Mouse (Mus musculus) MEL (cell line): ENCODE results near the gene Hmg20b. TPM values are rescaled to one million over a fixed set of nuclear protein-coding genes. Genes with fewer than 3 reads are reported as not detected.

Experiments
- DNase-seq: peaks from one replicate; pipeline ENCODE4 v3.0.0; 2011; ENCODE audit warnings: low read depth, low spot score
- H3K27ac ChIP-seq: 2 replicates; pipeline ENCODE4 v1.5.1; 2012; ENCODE audit warnings: low read depth, mild to moderate bottlenecking, control low read depth, low read length, moderate library complexity; ENCODE audit not compliant: control insufficient read depth
- H3K27me3 ChIP-seq, 2 experiments: fragments of 150-350 bp in 1 of 2; sonication (generic) in 1 of 2; 2 replicates each; pipeline ENCODE4 v1.6.1; 2012; ENCODE audit warnings: low read length in 2 of 2, mild to moderate bottlenecking in 2 of 2, improper control_type of control experiment in 1 of 2, moderate library complexity in 1 of 2; ENCODE audit not compliant: insufficient read depth in 2 of 2, control insufficient read depth in 1 of 2
- H3K36me3 ChIP-seq, 2 experiments: 2 replicates each; pipeline ENCODE4 v1.6.1; 2012 to 2014; ENCODE audit warnings: low read length in 2 of 2, improper control_type of control experiment in 1 of 2, inconsistent platforms in 1 of 2, mild to moderate bottlenecking in 1 of 2; ENCODE audit not compliant: insufficient read depth in 2 of 2, control insufficient read depth in 1 of 2
- H3K4me1 ChIP-seq, 2 experiments: fragments of 150-350 bp in 1 of 2; sonication (generic) in 1 of 2; 2 replicates each; pipeline ENCODE4 v1.6.1; 2012; ENCODE audit warnings: low read length in 2 of 2, improper control_type of control experiment in 1 of 2, mild to moderate bottlenecking in 1 of 2; ENCODE audit not compliant: insufficient read depth in 2 of 2, control insufficient read depth in 1 of 2
- H3K4me3 ChIP-seq, 2 experiments: fragments of 150-350 bp in 1 of 2; sonication (generic) in 1 of 2; 2 replicates each; pipeline ENCODE4 v1.5.1; 2012; ENCODE audit warnings: low read depth in 2 of 2, low read length in 2 of 2, mild to moderate bottlenecking in 2 of 2, moderate library complexity in 2 of 2, control low read depth in 1 of 2, improper control_type of control experiment in 1 of 2; ENCODE audit not compliant: control insufficient read depth in 1 of 2, insufficient read depth in 1 of 2
- H3K79me2 ChIP-seq: 2 replicates; pipeline ENCODE4 v1.6.1; 2012; ENCODE audit warnings: mild to moderate bottlenecking, low read length, moderate library complexity; ENCODE audit not compliant: control insufficient read depth, poor library complexity, insufficient read depth
- H3K9ac ChIP-seq: 2 replicates; pipeline ENCODE4 v1.6.1; 2012; ENCODE audit warnings: low read depth, mild to moderate bottlenecking, control low read depth, low read length, moderate library complexity; ENCODE audit not compliant: control insufficient read depth, poor library complexity, severe bottlenecking
- H3K9me3 ChIP-seq: fragments of 150-350 bp; sonication (generic); replicated peaks from 2 replicates; pipeline ENCODE4 v1.6.1; 2012; ENCODE audit warnings: mild to moderate bottlenecking, low read length, improper control_type of control experiment, moderate library complexity; ENCODE audit not compliant: insufficient read depth
- BHLHE40 ChIP-seq: IDR thresholded peaks from 2 replicates; pipeline ENCODE4 v1.6.1; 2012; ENCODE audit warnings: low read depth, mild to moderate bottlenecking, inconsistent platforms, low read length, improper control_type of control experiment, borderline replicate concordance
- CHD2 ChIP-seq: IDR thresholded peaks from 2 replicates; pipeline ENCODE4 v1.6.1; 2011; ENCODE audit warnings: low read length, improper control_type of control experiment
- CTCF ChIP-seq, 3 experiments: IDR thresholded peaks in 2 of 3; conservative IDR thresholded peaks in 1 of 3; 2 replicates each; pipeline ENCODE4 v1.5.1; 2011 to 2012; ENCODE audit warnings: low read length in 3 of 3, low read depth in 2 of 3, mild to moderate bottlenecking in 2 of 3, improper control_type of control experiment in 1 of 3, inconsistent platforms in 1 of 3, mixed read lengths in 1 of 3, moderate library complexity in 1 of 3; ENCODE audit not compliant: control insufficient read depth in 1 of 3, insufficient read depth in 1 of 3, poor library complexity in 1 of 3, severe bottlenecking in 1 of 3
- EP300 ChIP-seq, 2 experiments: IDR thresholded peaks; 2 replicates each; pipeline ENCODE4 v1.6.1; 2011; ENCODE audit warnings: improper control_type of control experiment in 2 of 2, low read length in 2 of 2, low read depth in 1 of 2, mild to moderate bottlenecking in 1 of 2
- ETS1 ChIP-seq: IDR thresholded peaks from 2 replicates; pipeline ENCODE4 v1.6.1; 2012; ENCODE audit warnings: low read depth, mild to moderate bottlenecking, inconsistent platforms, low read length, improper control_type of control experiment, moderate library complexity
- HCFC1 ChIP-seq: IDR thresholded peaks from 2 replicates; pipeline ENCODE4 v1.6.1; 2012; ENCODE audit warnings: low read depth, mild to moderate bottlenecking, inconsistent platforms, low read length, improper control_type of control experiment, moderate library complexity
- JUND ChIP-seq: IDR thresholded peaks from 2 replicates; pipeline ENCODE4 v1.6.1; 2011; ENCODE audit warnings: low read depth, mild to moderate bottlenecking, improper control_type of control experiment, low read length
- MAFK ChIP-seq: IDR thresholded peaks from 2 replicates; pipeline ENCODE4 v1.6.1; 2011; ENCODE audit warnings: low read depth, mild to moderate bottlenecking, low read length, improper control_type of control experiment, borderline replicate concordance
- MAX ChIP-seq: IDR thresholded peaks from 2 replicates; pipeline ENCODE4 v1.6.1; 2011; ENCODE audit warnings: low read length, improper control_type of control experiment
- MAZ ChIP-seq: IDR thresholded peaks from 2 replicates; pipeline ENCODE4 v1.6.1; 2012; ENCODE audit warnings: low read depth, mild to moderate bottlenecking, inconsistent platforms, low read length, improper control_type of control experiment
- MEF2A ChIP-seq: IDR thresholded peaks from 2 replicates; pipeline ENCODE4 v1.6.1; 2014; ENCODE audit warnings: low read depth, mild to moderate bottlenecking, inconsistent platforms, low read length, improper control_type of control experiment; ENCODE audit not compliant: poor library complexity, insufficient replicate concordance, severe bottlenecking; ENCODE audit errors: extremely low read depth
- MXI1 ChIP-seq: IDR thresholded peaks from 2 replicates; pipeline ENCODE4 v1.6.1; 2011; ENCODE audit warnings: mild to moderate bottlenecking, low read depth, low read length, improper control_type of control experiment
- MYB ChIP-seq: IDR thresholded peaks from 2 replicates; pipeline ENCODE4 v1.6.1; 2011; ENCODE audit warnings: mild to moderate bottlenecking, low read depth, low read length, improper control_type of control experiment
- NELFE ChIP-seq: IDR thresholded peaks from 2 replicates; pipeline ENCODE4 v1.6.1; 2011; ENCODE audit warnings: low read depth, low read length, improper control_type of control experiment
- POLR2AphosphoS2 ChIP-seq: IDR thresholded peaks from 2 replicates; pipeline ENCODE4 v1.6.1; 2011; ENCODE audit warnings: low read length, improper control_type of control experiment
- SIN3A ChIP-seq: IDR thresholded peaks from 2 replicates; pipeline ENCODE4 v1.6.1; 2012; ENCODE audit warnings: low read length, improper control_type of control experiment, inconsistent platforms
- TBP ChIP-seq: IDR thresholded peaks from 2 replicates; pipeline ENCODE4 v1.8.0; 2011; ENCODE audit warnings: low read depth, low read length, improper control_type of control experiment
- UBTF ChIP-seq: IDR thresholded peaks from 2 replicates; pipeline ENCODE4 v1.6.1; 2012; ENCODE audit warnings: low read depth, mild to moderate bottlenecking, inconsistent platforms, low read length, improper control_type of control experiment, moderate library complexity, borderline replicate concordance; ENCODE audit not compliant: insufficient read depth
- ZKSCAN1 ChIP-seq: IDR thresholded peaks from 2 replicates; pipeline ENCODE4 v1.6.1; 2012; ENCODE audit warnings: low read depth, mild to moderate bottlenecking, inconsistent platforms, low read length, improper control_type of control experiment, moderate library complexity
- polyA plus RNA-seq, 2 experiments: library from polyadenylated mRNA; stranded (reverse) in 1 of 2; unstranded in 1 of 2; fragments of >175 nt in 1 of 2; fragments of >200 nt in 1 of 2; gene quantifications; 2 replicates each; pipeline versions ENCODE4 v1.2.1 to v1.2.4; 2012; ENCODE audit warnings: low replicate concordance in 2 of 2, low read depth in 1 of 2; ENCODE audit not compliant: insufficient read length in 2 of 2, insufficient read depth in 1 of 2, missing spikeins in 1 of 2
- total RNA-seq: library from RNA; depleted of rRNA; stranded (reverse); fragments of 300-350 nt; gene quantifications from 2 replicates; pipeline ENCODE4 v1.2.3, GENCODE M21; 2012

Gene Hmg20b
- total and polyA plus RNA-seq, 3 experiments, result 27.0 to 92.7 TPM; not detected in 1

GRCm38 (mm10) chr10:81346453-81347067 is 3.7 kb downstream of the Hmg20b start:
- TF ChIP-seq ETS1 (no peak), POLR2AphosphoS2 (no peak), JUND (no peak), MYB (no peak), MAX (no peak), UBTF (no peak), EP300 (IDR thresholded peaks at IDR 0.05; ENCODE audit: low read depth in 1 of 2, low read length in 2 of 2) (no peak), MXI1 (no peak), MAFK (no peak), SIN3A (no peak), BHLHE40 (no peak), CTCF (IDR thresholded peaks at IDR 0.05 in 2 of 3, conservative IDR thresholded peaks at IDR 0.05 in 1 of 3; ENCODE audit: control insufficient read depth in 1 of 3, insufficient read depth in 1 of 3, low read depth in 2 of 3, low read length in 3 of 3, poor library complexity in 1 of 3, severe bottlenecking in 1 of 3) (no peak), MEF2A (no peak), TBP (no peak), HCFC1 (no peak), NELFE (no peak), ZKSCAN1 (no peak)
- peaks cover 4% of the 10 kb centered on the region; the same call in 1 of the 2 replicates for H3K79me2 ChIP-seq
- no peaks in the 10 kb centered on the region for H3K27me3 ChIP-seq
- no peak overlapping the region for H3K27ac ChIP-seq
- H3K4me3 ChIP-seq, result no peak overlapping the region
- H3K4me1 ChIP-seq, result peaks cover 11 to 13% of the 10 kb centered on the region in 2 experiments; a peak in 3 of 4 replicates
- peaks cover 0 to 3% of the 10 kb centered on the region in 2 experiments; a peak in 2 of 4 replicates for H3K36me3 ChIP-seq
- H3K9me3 ChIP-seq, result no peaks in the 10 kb centered on the region
- H3K9ac ChIP-seq, result no peak overlapping the region
- no peak for DNase-seq

GRCm38 (mm10) chr10:81345162-81345534 is 5.1 kb downstream of the Hmg20b start:
- Histone ChIP-seq H3K9ac (no peak overlapping the region), H3K36me3 (no peaks in the 10 kb centered on the region; a peak in 1 of 4 replicates), H3K4me1 (peaks cover 8 to 13% of the 10 kb centered on the region in 2 experiments; a peak in 3 of 4 replicates), H3K27ac (no peak overlapping the region), H3K79me2 (peaks cover 4% of the 10 kb centered on the region; the same call in 1 of the 2 replicates), H3K4me3 (no peak overlapping the region), H3K27me3 (no peaks in the 10 kb centered on the region), H3K9me3 (no peaks in the 10 kb centered on the region)
- peak in 1 of 2 experiments; percentile 22; a peak in 1 of 4 replicates for TF ChIP-seq EP300 (IDR thresholded peaks at IDR 0.05; ENCODE audit: low read depth in 1 of 2, low read length in 2 of 2)
- no peak for TF ChIP-seq MAZ
- no peak for TF ChIP-seq CHD2
- TF ChIP-seq ETS1, result peak; percentile 8; the same call in 1 of the 2 replicates
- no peak for TF ChIP-seq ZKSCAN1
- no peak for DNase-seq
